Mouse (Mus musculus) midbrain, embryonic 14.5 days (tissue): Measurements from ENCODE around the gene Spire2. TPM values are rescaled to one million over a fixed set of nuclear protein-coding genes. Genes with fewer than 3 reads are reported as not detected.

ENCODE experiments used
- ATAC-seq: fragments of 200-750 bp; cut with Nextera tagmentation; 2 replicates; pipeline ENCODE4 v1.8.0; 2017; ENCODE audit warnings: moderate number of reproducible peaks, moderate library complexity; ENCODE audit not compliant: low FRiP score, low TSS enrichment
- DNase-seq: peaks from one replicate; pipeline ENCODE4 v3.0.0-alpha.2; 2015
- H3K27ac ChIP-seq: fragments of 300-500 bp; sonication (generic); replicated peaks from 2 replicates; pipeline ENCODE4 v1.5.1; 2014; ENCODE audit warnings: mild to moderate bottlenecking, low read depth, low read length, moderate library complexity
- H3K27me3 ChIP-seq: fragments of 300-500 bp; sonication (generic); 2 replicates; pipeline ENCODE4 v1.6.1; 2014; ENCODE audit warnings: low read length, control low read depth, mixed read lengths; ENCODE audit not compliant: control insufficient read depth, insufficient read depth
- H3K36me3 ChIP-seq: fragments of 300-500 bp; sonication (generic); 2 replicates; pipeline ENCODE4 v1.6.1; 2014; ENCODE audit warnings: low read length, control low read depth; ENCODE audit not compliant: control insufficient read depth, insufficient read depth
- H3K4me1 ChIP-seq: fragments of 300-500 bp; sonication (generic); 2 replicates; pipeline ENCODE4 v1.6.1; 2014; ENCODE audit warnings: mild to moderate bottlenecking, antibody characterized with exemption, low read length, control low read depth; ENCODE audit not compliant: control insufficient read depth, insufficient read depth
- H3K4me2 ChIP-seq: fragments of 300-500 bp; sonication (generic); 2 replicates; pipeline ENCODE4 v1.6.1; 2014; ENCODE audit warnings: mild to moderate bottlenecking, low read length, moderate library complexity
- H3K4me3 ChIP-seq: fragments of 300-500 bp; sonication (generic); replicated peaks from 2 replicates; pipeline ENCODE4 v1.5.1; 2014; ENCODE audit warnings: low read depth, low read length
- H3K9ac ChIP-seq: fragments of 300-500 bp; sonication (generic); replicated peaks from 2 replicates; pipeline ENCODE4 v1.6.1; 2014; ENCODE audit warnings: mild to moderate bottlenecking, low read length, moderate library complexity
- H3K9me3 ChIP-seq: fragments of 300-500 bp; sonication (generic); 2 replicates; pipeline ENCODE4 v1.6.1; 2016; ENCODE audit warnings: low read length, control low read depth, mixed read lengths; ENCODE audit not compliant: control insufficient read depth
- WGBS: fragments of 180-500 bp; shearing (Covaris S2); extraction: QIAGEN DNeasy Blood & Tissue Kit; methylation state at CpG from one replicate; pipeline ENCODE4 v1.1.7; 2014; 5-methylcytosine and 5-hydroxymethylcytosine counted together
- polyA plus RNA-seq: library from polyadenylated mRNA; unstranded; fragments of >200 nt; fragmentation: Nextera tagmentation; extraction: Ambion mirVana; gene quantifications from 2 replicates; pipeline ENCODE4 v1.2.1, GENCODE M21; 2014

The Spire2 gene
- polyA plus RNA-seq, 1 experiment from 2014 or later, result 32.8 TPM

DNA sequence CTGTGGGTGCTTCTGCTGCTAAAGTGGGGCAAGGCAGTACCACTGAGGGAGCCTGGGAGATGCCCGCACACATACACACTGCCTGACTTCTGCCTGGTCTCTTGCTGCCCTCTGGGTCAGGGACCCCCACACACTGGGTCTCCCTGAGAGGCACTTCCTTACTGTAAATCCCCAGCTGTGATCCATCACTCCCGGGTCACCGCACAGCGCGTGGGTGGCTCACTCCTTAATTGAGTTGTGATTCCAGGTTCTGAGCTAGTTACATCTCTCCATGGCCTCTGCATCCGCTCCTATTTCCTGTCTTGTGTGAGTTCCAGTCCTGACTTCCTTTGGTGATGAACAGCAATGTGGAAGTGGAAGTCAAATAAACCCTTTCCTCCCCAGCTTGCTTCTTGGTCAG, 1.8 kb upstream of the Spire2 start:
- DNase-seq (no peak), ATAC-seq (no peak)
- Histone ChIP-seq H3K36me3 (no peaks in the 10 kb centered on the region), H3K27me3 (no peaks in the 10 kb centered on the region), H3K27ac (no peak overlapping the region), H3K4me3 (no peak overlapping the region), H3K9me3 (no peaks in the 10 kb centered on the region), H3K4me1 (peaks cover 17% of the 10 kb centered on the region), H3K4me2 (no peak overlapping the region), H3K9ac (no peak overlapping the region)
- 83% methylated on average over 6 of the region's 6 CpGs for WGBS

DNA sequence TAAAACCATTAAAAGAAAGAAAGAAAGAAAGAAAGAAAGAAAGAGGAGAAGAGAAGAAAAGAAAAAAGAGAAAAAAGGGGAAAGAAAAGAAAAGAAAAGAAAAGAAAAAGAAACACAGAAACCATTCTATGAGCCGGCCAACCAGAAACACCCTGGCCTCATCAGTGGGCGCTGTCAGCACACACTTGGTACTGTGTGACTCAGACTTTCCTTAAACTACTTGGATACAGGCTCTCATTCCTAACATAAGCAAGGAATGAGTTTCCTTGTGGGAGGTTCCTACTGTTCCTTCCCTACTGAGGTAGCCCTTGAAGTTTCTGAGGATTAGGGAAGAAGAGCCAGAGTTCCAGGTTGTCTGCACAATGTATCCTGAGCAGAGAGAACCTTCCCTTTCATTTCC, 1.2 kb upstream of the Spire2 start:
- H3K36me3 ChIP-seq, result no peaks in the 10 kb centered on the region
- ATAC-seq (no peak), DNase-seq (no peak)
- 76% methylated on average over 2 of the region's 2 CpGs for WGBS
- peak overlapping the region; percentile 94 for H3K27ac ChIP-seq
- H3K27me3 ChIP-seq, result no peaks in the 10 kb centered on the region
- H3K9me3 ChIP-seq, result no peaks in the 10 kb centered on the region
- peaks cover 19% of the 10 kb centered on the region for H3K4me1 ChIP-seq
- no peak overlapping the region for H3K4me3 ChIP-seq
- no peak overlapping the region for H3K9ac ChIP-seq
- H3K4me2 ChIP-seq, result peak overlapping the region; percentile 73

DNA sequence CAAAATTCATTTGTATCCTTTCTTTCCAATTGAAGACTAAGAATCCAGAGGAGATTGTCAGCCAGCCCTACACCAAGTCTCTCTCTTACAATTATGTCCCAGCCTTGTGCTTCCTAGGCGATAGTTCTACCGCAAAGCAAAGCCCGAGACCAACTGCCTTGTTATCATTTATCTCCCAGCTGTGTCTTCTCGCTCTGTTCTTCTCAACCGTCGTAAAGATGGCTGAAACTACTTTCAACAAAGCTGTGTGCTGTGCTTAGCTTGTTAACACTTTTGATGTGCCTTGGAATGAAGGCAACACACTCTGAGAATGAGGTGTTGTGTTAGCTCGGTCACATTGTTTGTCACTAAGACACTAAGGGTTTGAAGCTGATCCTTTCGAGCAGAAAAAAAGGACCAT, 703 bp upstream of the Spire2 start:
- peak overlapping the region; percentile 94 for H3K4me3 ChIP-seq
- peak overlapping the region; percentile 96 for H3K9ac ChIP-seq
- H3K27ac ChIP-seq, result peak overlapping the region; percentile 94
- WGBS, result 28% methylated on average over 8 of the region's 8 CpGs
- no peaks in the 10 kb centered on the region for H3K9me3 ChIP-seq
- DNase-seq (no peak), ATAC-seq (0 out of 2 replicates have a peak, but pooled peaks have one; percentile 1)
- H3K4me1 ChIP-seq, result peaks cover 19% of the 10 kb centered on the region
- H3K27me3 ChIP-seq, result no peaks in the 10 kb centered on the region
- H3K36me3 ChIP-seq, result no peaks in the 10 kb centered on the region
- peak overlapping the region; percentile 73 for H3K4me2 ChIP-seq

DNA sequence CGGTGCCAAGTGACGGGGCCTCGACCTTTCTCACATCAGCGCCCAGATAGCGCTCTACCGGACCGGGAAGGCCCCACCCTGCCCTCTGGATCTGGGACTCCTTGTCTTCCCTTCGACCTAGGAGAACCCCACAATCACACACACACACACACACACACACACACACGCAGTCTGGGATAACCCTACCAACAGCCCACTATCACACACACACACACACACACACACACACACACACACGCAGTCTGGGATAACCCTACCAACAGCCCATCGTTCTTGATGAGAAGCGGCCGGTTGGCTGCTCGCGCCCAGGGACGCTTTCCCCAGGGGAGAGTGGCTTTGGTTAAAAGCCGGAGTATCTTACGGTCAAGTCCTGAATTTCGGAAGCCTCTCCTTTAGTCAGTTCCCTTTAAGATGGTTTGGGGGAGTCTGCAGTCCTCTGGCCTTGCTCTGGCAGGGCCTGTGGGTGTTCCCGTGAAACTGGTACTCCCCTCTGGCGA, 626 bp downstream of the Spire2 start:
- Histone ChIP-seq H3K9ac (peak overlapping the region; percentile 96), H3K27me3 (no peaks in the 10 kb centered on the region), H3K4me2 (peak overlapping the region; percentile 73), H3K27ac (peak overlapping the region; percentile 94), H3K9me3 (no peaks in the 10 kb centered on the region), H3K4me3 (peak overlapping the region; percentile 94), H3K36me3 (0 out of 2 replicates have a peak, but pooled peaks cover 6% of the 10 kb centered on the region), H3K4me1 (peaks cover 19% of the 10 kb centered on the region)
- ATAC-seq, result no peak
- DNase-seq, result peak; percentile 68
- under 1% methylated on average over 21 of the region's 21 CpGs for WGBS

DNA sequence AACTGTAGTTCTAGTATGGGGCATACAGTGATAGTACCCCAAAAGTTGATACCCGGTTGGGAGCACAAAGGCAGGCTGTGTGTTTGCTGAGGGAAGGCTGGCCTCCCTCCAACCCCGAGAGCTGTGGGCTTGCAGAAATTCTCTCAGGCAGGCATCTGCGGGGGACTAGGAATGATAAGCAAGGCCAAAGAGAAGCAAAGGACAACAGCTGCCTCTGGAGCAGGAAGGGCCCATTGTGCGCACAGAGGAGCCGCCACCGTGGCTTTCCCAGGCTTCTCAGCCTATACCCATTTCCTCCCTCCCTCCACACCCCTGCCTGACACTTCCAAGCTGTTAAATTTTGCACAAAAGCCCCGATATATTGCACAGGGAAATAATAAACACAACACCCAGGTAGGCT, 1.4 kb downstream of the Spire2 start:
- peak overlapping the region; percentile 73 for H3K4me2 ChIP-seq
- peak overlapping the region; percentile 94 for H3K4me3 ChIP-seq
- DNase-seq (peak; percentile 45), ATAC-seq (no peak)
- peaks cover 19% of the 10 kb centered on the region for H3K4me1 ChIP-seq
- no peaks in the 10 kb centered on the region for H3K27me3 ChIP-seq
- under 1% methylated on average over 7 of the region's 7 CpGs for WGBS
- peak overlapping the region; percentile 94 for H3K27ac ChIP-seq
- peak overlapping the region; percentile 96 for H3K9ac ChIP-seq
- H3K9me3 ChIP-seq, result no peaks in the 10 kb centered on the region
- 0 out of 2 replicates have a peak, but pooled peaks cover 6% of the 10 kb centered on the region for H3K36me3 ChIP-seq

DNA sequence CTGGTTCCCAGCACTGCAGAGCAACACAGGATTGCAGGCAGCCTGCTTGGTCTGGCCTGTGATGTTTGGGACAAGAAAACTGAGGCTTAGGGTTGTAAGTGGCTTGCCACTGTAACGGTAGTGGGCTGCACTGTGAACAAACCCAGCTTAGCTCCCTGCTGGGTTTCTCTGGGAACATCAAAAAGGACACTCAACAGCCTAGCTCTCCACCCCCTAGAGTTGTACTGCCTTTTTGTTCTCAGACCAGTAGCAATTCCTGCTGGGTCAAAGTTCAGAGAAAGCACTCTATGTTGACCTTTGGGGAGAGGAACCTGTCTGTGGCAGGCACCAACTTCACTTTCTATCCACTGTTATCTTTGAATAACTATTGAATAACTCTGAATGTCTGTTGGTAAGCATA, 2.0 kb downstream of the Spire2 start:
- Histone ChIP-seq H3K9me3 (no peaks in the 10 kb centered on the region), H3K9ac (peak overlapping the region; percentile 96), H3K27ac (peak overlapping the region; percentile 94; the same call in 1 of the 2 replicates), H3K36me3 (0 out of 2 replicates have a peak, but pooled peaks cover 6% of the 10 kb centered on the region), H3K27me3 (no peaks in the 10 kb centered on the region), H3K4me2 (peak overlapping the region; percentile 73), H3K4me1 (peaks cover 19% of the 10 kb centered on the region), H3K4me3 (peak overlapping the region; percentile 94)
- DNase-seq (no peak), ATAC-seq (no peak)
- 0% methylated on average over 1 of the region's 1 CpGs for WGBS

DNA sequence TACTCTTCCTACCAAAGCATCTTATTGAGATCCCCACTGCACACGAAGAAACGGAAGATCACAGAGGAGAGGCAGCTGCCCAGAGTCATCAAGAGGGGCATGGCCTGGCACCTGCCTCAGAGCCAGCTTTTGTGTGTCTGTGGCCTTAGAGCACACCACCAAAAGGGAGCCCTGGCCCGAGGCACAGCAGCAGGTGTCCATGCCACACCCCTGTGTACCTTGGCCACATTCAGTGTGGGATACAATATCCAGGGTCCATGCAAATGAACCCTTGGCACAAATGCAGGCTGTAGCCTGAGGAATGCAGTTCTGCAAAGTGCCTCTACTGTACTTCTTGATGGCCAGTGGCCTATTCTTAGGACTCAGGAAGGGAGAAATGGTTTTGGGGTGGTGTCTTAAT, 5.0 kb downstream of the Spire2 start:
- ATAC-seq, result no peak
- H3K9me3 ChIP-seq, result no peaks in the 10 kb centered on the region
- no peak overlapping the region for H3K4me3 ChIP-seq
- no peak for DNase-seq
- 0 out of 2 replicates have a peak, but pooled peaks cover 10% of the 10 kb centered on the region for H3K36me3 ChIP-seq
- no peaks in the 10 kb centered on the region for H3K27me3 ChIP-seq
- H3K9ac ChIP-seq, result no peak overlapping the region
- H3K4me2 ChIP-seq, result no peak overlapping the region
- 76% methylated on average over 3 of the region's 3 CpGs for WGBS
- H3K4me1 ChIP-seq, result peaks cover 19% of the 10 kb centered on the region
- H3K27ac ChIP-seq, result no peak overlapping the region

DNA sequence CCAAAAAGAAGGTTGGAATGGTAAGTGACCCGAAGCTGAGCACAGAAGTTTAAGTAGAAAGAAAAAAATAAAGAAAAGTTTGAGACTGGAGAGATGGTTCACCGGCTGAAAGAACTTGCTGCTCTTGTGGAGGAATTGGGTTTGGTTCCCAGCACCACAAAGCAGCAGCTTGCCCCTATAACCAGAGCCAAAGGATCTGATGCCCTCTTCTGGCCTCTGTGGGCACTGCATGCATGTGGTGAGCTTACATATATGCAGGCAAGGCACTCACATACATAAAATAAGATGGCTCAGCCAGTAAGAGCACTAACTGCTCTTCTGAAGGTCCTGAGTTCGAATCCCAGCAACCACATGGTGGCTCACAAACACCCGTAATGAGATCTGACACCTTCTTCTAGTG, 7.6 kb downstream of the Spire2 start:
- H3K4me2 ChIP-seq, result no peak overlapping the region
- H3K9ac ChIP-seq, result no peak overlapping the region
- no peak for ATAC-seq
- no peaks in the 10 kb centered on the region for H3K9me3 ChIP-seq
- no peak for DNase-seq
- 0 out of 2 replicates have a peak, but pooled peaks cover 10% of the 10 kb centered on the region for H3K36me3 ChIP-seq
- 99% methylated on average over 4 of the region's 4 CpGs for WGBS
- H3K27me3 ChIP-seq, result no peaks in the 10 kb centered on the region
- no peak overlapping the region for H3K27ac ChIP-seq
- H3K4me1 ChIP-seq, result peaks cover 8% of the 10 kb centered on the region
- H3K4me3 ChIP-seq, result no peak overlapping the region
